Mouse (Mus musculus) testis, adult 2 months (tissue): ENCODE measurements around the gene Trim62.

ENCODE experiments used
- CTCF ChIP-seq: fragments of 200-500 bp; IDR thresholded peaks from 2 replicates; pipeline ENCODE4 v1.5.1; 2012; ENCODE audit warnings: low read depth, mild to moderate bottlenecking, inconsistent platforms, low read length, moderate library complexity; ENCODE audit not compliant: control insufficient read depth, insufficient read depth, insufficient replicate concordance
- POLR2A ChIP-seq: fragments of 200-500 bp; IDR thresholded peaks from 2 replicates; pipeline ENCODE4 v1.6.1; 2012; ENCODE audit warnings: low read depth, mild to moderate bottlenecking, inconsistent platforms, low read length, moderate library complexity; ENCODE audit not compliant: control insufficient read depth

- TF ChIP-seq CTCF (no peak), POLR2A (no peak)
Measured at GRCm38 (mm10) chr4:128887026-128887425, 3.6 kb downstream of the Trim62 start.
